Mouse (Mus musculus): ENCODE data around the gene Spock1.

Spock1 gene

DNA sequence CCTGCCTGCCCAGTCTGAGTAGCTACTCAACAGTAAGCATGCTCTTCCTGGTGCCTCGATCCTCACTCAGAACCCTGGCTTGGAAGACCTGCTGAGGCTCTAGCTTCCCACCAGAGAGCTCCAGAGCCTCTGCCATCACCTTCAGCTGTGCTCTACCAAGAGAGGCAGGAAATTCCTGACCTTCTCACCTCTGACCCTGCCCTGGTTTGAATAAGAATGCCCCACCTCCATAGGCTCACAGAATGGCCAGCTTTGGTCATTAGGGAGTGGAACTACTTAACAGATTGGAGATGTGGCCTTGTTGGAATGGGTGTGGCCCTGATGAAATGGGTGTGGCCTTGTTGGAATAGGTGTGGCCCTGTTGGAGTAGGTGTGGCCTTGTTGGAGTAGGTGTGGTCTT lies 174.6 kb downstream of the Spock1 start:
- DNase-seq (ENCODE audit: low spot score in 2 of 2): no peak

DNA sequence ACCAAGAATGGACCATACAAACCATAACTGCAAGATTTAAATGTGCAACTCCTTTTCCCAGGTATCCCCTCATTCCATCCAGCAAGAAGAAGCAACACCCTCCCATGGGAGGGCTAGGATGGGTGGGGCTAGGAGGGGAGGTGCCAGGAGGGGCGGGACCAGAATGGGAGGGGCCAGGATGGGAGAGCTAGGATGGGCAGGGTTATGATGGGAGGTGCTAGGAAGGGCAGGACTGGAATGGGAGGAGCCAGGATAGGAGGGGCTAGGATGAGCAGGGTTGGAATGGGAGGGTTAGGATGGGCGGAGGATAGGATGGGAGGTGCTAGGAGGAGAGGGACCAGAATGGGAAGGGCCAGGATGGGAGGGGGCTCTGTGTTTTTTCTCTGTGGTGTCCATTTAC lies 175.9 kb downstream of the Spock1 start:
- DNase-seq (ENCODE audit: low spot score in 2 of 2): no peak

DNA sequence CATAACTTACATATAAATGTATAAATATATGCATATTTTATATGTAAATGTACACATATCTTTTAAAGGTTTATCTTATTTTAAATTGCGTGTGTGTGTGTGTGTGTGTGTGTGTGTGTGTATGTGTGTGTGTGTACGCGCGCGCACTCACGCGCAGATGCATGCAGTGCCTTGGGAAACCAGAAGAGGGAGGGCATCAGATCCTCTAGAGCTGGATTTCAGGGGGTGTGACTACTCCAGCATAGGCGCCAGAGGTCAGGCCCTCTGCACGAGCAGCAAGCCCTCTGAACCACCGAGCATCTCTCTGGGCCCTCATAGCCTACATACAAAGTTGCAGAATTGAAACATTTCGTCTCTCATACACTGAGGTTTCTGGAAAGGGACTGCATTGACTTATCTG lies 180.4 kb downstream of the Spock1 start:
- no peak for DNase-seq (ENCODE audit: low spot score in 2 of 2)

DNA sequence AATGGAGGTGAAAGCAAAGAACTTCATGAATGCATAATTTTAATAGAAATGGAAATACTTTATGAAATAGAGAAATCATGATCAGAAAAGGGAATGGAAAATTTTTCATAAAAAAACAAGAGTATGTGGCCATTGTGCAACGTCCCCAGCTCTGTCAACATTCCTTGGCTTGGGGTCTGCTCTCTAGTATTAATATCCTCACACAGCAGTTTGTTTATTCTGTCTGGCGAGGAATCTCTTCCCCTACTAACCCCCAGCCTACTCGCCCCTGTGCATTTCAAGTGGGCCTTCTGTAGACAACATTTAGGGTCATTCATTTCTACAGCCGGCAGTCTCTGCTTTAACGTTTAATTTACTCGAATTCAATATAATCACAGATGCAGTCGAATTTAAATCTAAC lies 181.5 kb downstream of the Spock1 start:
- DNase-seq (ENCODE audit: low spot score in 2 of 2): no peak

DNA sequence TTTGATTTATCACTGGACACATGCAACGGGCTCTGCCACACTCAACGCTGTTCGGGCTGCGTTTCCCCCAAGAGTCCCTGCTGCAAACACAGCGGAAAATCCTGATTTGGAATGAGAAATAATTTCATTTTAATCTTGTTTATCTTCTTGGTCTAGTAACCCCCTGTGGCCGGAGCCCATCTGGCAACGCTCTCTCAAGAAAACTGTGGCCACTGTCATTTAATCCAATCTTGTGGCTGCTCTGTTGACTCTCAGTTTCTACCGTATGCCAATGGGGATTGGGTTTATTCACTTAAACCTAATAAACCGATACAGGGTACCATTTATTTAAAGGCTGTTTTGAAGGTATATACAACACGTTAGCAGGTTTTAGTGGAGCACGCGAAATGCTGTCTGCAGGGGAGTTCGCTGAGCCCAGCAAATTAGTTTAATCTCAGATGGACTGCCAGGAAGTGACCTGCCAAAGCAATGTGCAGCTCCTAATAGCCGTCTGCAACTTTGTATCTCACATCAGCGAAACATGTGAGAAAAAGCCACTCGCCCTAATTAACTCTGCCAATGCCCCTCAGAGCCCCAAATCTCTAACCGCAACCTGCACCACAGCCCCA lies 185.7 kb downstream of the Spock1 start:
- no peak for DNase-seq (ENCODE audit: low spot score in 2 of 2)

DNA sequence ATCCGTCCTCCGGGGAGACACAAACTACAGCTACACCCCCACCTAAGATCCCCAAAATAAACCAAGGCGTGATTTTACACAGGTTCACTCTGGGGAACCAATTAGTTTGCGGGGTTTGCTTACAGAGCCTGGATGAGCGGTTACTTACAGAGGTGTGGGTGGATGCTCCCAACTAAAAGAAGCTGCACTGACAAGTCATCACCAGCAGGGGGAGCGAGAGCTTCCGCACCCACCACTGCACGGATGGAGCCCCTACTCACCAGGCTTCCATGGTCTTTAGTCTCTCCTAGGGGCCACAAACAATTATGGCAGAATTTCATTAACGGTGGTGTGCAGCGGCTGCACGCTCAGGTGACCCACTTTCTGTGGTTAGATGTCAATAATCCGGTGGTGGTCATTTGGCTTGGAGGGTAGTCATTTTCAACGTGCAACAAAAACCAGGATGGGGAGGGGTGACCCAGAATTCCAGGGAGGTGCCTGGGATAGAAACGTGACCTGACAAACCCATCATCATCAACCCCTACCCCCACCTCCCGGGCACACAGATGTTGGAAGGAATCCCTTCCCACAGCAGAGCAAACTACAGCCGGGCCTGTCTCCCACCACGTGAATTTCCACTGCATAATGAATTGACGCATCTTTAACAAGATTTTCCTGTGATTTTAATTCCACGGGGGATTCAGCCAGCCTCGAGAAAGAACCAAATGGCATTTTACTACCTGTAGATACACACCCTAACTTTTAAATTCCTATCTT lies 186.4 kb downstream of the Spock1 start:
- DNase-seq (ENCODE audit: low spot score in 2 of 2): no peak

DNA sequence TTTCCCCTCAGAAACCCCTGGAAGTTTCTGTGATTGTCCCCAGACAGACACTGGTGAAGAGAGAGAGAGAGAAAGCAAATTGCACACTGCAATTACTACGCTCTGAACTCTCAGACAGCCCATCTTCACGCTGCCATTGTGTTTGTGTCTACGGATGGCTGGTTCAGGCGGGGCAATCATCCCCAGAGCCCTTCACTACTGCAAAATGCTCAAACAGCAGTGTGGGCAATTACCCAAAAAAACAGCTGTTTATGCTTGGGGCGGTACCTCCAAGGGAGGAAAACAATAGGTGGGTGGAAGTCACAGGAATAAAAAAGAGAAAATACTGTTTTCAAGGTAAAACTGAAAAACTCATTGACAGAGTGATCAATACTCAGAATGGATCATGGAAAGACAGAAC lies 190.0 kb downstream of the Spock1 start:
- no peak for DNase-seq (ENCODE audit: low spot score in 2 of 2)

DNA sequence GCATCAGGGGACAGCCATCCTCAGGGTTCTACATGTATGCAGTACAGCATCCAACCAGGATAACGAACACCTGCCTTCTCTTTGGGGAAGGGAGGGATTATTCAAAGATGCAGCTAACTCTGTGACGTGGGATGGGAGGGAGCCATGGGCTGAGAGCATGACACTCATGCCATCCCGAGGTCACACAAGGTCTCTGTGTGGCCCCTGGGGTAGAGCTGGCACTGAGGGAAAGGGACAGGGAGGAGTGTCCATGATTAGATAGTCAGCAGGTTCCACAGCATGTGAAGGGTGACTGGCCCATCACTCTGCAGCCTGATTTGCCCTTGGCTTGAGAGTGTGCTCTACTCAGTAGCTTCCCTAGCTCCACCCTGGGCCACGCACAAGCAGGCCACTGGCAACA lies 195.2 kb downstream of the Spock1 start:
- DNase-seq (ENCODE audit: low spot score in 2 of 2): no peak

DNA sequence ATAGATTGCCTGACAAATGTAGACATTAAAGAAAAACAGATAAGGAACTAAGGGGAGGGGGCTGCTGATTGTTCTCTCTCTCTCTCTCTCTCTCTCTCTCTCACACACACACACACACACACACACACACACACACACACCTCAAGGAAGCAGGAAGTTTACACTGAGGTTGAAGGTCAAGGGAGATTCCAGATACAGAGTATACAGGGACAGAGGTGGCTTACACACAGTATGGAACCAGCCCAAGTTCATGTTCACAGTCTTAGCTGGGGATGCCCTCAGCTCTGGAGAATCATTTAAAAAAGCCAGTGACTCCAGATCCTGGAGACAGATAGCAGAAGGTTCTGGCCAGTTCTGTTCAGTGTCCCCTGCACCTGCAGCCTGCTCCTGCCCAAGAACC lies 199.7 kb downstream of the Spock1 start:
- no peak for DNase-seq (ENCODE audit: low spot score in 2 of 2)

DNA sequence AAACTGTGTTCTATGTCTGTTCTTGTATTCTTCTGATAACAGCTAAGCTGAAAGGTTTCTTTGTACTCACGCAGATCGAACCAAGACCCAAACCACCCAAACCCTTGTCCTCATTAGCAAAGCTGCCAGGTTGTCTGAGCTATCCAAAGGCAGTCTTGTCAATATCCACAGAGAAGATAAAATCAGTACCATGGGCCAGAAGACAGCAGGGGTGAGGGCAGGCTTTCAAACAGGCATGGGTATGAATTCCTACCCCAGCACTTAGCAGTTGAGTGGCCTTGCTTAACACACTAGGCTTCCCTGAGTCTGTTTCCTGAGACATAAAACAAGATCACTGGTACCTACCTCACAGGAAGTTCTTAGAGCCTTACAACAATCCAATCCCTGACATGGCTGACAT lies 205.2 kb downstream of the Spock1 start:
- no peak for DNase-seq (ENCODE audit: low spot score in 2 of 2)

DNA sequence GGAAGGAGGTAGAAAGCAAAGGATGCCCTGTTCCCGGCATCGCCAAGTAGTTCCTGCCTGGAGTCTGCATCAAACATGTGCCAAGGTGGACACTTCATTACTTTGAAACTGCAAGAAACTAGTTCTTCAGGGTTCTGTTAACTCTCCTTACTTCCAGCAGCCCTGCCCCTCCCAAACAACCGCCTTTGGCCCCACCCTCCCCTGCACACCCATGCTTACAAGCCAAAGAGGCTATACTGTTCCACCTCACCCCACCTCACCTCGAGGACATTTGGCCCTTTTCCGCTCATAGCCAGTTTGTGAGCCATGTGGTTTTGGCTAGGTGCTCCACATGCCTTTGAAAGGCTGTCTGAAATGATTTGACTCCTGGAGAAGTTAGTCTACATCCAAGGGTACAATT lies 211.4 kb downstream of the Spock1 start:
- no peak for DNase-seq (ENCODE audit: low spot score in 2 of 2)

DNA sequence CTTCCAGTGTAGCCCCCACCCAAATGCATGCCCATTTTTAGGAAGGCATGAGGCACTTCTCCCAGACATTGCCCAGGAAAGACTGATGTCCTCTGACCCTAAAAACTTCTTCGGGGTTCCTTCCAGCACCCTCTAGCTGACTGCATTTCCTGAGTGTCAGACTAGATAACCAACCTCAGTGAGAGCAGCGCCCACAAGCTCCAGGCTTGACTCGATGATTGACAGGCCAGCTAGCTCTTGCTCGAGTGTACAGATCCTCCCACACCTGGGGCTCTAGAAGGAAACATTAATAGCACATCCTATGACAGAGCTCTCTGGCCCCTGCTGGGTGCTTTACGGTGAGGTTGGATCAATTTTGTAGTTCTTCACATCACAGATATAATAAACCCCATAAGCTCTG lies 219.2 kb downstream of the Spock1 start:
- no peak for DNase-seq (ENCODE audit: low spot score in 2 of 2)

DNA sequence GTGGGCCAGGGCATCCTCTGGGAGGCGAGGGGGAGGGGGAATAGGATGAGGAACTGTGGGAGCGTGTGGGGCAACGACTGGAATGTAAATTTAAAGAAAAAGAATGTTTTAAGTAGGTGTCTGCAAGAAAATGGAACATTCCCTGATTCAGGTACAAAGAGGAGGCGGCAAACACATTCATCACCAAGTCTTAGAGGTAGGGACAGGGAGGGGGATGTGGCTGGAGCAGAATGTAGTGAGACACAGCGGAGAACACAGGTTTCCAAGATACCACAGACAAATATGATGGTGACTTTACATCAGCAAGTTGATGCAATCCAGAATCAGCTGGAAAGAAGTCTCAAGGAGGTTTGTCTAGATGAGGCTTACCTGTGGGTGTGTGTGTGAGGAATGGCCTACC lies 221.7 kb downstream of the Spock1 start:
- no peak for DNase-seq (ENCODE audit: low spot score in 2 of 2)

DNA sequence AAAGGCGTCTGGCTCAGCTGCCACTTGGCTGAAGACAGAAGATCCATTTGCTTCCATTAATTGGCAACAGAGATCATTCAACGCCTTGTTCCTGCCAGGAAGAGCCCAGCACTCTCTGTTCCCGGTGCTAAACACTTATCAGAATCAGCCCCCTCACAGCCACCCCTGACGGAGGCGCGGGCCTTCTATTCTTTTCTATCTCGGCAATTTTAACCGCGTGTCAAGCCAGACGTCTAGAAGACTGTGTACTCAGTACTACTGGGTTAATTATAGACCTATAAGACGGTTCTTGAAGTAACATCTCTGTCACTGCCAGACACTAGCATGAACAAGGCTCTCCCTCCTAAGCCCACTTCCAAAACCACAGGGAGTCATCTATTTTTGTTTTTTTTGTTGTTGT lies 222.9 kb downstream of the Spock1 start:
- no peak for DNase-seq (ENCODE audit: low spot score in 2 of 2)

DNA sequence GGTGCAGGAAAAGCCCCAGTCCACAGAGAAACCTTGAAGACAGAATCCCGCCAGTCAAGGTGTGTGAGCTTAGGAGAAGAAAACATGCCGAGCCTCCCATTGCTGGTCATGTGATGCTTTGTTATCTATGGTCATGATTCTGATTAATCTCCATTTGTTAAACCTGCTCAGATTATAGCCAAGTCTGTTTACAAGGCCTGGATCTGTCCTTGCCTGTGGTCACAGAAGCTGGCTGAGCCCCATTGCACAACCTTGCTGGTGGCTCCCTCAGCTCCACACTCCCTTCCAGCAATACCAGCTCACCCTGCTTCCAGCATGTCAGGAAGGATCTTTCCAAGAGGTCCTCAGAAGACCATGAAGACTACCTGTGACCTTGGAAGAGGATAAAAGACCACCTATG lies 228.5 kb downstream of the Spock1 start:
- no peak for DNase-seq (ENCODE audit: low spot score in 2 of 2)

DNA sequence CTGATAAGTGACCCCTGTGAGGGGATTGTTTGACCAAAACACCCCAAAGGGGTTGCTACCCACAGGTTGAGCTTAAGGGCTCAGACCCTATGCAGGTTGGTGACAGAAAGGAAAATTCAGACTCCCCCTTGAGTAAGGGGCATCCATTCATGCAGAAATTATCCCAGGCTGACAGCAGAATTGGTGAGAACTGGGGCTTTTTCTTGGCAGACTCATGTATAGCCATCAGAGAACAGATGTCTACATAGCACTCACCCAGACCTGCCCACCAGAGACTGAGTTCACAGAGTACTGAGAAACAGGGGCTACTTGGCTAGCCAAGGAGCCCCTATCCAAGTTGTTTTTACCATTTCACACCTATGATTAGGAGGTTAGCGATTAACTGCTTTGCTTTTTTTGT lies 231.3 kb downstream of the Spock1 start:
- no peak for DNase-seq (ENCODE audit: low spot score in 2 of 2)

DNA sequence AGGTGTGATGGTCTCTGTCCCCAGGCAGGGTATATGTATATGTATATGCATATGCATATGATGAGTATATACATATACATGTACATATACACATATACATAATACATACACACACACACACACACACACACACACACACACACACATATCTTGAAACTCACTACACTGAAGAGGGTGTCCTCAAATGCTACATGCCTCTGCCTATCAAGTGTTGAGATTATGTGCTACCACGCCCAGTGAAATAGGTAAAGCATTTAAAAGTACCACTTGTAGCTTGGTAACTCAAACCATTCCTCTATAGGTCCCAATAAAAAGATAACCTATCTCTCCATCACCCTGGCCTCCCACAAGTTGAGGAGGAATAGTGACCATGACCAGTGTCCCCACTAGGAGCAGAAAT lies 234.7 kb downstream of the Spock1 start:
- no peak for DNase-seq (ENCODE audit: low spot score in 2 of 2)

DNA sequence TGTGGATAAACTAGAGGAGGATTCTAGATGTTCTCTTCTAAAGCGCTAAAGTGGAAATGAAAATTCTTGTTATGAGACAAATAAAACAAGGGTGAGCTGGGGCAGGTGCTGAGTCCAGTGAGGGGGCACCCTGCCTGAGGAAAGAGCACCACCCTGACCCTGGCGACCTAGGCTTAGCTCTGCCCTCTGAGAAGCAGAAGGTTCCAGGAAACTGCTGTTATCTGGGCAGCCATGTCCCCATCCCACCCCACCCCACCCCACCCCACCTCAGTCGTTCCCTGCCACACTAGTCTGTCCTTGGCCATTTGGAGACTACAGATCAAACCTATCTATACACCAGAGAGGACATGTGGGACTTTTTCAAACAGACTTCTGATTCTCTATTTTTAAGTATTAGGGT lies 235.4 kb downstream of the Spock1 start:
- no peak for DNase-seq (ENCODE audit: low spot score in 2 of 2)

DNA sequence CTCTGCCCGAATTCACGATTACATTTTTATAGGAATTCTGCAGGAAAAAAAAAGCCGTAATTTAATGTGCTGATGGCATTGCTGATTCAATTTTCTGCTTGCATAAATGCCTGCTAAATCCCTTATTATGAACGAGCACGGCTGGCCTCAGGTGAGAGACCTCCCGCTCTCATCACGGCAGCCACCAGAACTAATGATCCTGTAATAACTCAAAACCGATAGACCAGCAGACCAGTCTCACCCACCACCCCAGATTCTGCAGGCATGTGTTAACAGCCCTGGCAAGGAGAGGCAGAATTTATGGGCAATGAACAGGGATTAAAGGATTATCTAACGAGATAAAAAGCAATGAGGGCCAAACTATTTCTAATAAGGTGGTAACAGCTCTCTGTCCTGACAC lies 236.2 kb downstream of the Spock1 start:
- no peak for DNase-seq (ENCODE audit: low spot score in 2 of 2)

DNA sequence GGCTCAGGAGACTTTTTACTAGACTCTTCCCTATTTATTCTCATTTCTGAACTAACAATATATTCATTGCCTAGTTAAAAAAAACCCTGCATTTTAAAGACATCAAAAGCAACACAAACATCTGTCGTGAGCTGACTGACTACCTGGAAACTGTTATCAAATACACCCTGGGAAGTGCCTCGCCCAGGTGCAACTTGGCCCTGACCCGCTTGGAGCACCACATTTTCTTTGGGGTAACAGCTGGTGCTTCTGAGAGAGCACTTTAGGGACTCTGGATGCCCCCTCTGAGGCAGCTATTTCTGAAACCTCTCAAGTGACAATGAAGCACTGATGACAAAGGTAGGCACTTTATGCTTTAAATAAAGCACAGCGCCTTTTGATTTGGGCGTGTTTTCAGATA lies 236.8 kb downstream of the Spock1 start:
- no peak for DNase-seq (ENCODE audit: low spot score in 2 of 2)

DNA sequence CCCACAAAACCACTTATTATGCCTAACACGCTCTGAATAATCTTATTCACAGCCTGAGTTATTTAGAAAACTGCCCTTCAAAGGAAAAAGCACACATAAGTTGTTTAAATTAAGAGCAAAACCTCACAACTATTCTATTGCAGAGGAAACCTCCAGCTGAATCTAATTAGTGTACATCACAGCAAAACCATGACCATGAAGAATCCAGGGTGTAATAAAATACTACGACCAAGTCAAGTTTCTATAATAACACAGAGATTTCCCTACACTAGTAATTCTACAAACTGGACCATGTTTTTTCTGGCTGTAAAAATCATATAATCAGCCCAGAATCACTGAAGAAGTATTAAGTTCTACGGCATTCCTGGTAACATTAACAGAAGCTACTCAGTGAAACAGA lies 240.5 kb downstream of the Spock1 start:
- DNase-seq (ENCODE audit: low spot score in 2 of 2): no peak

DNA sequence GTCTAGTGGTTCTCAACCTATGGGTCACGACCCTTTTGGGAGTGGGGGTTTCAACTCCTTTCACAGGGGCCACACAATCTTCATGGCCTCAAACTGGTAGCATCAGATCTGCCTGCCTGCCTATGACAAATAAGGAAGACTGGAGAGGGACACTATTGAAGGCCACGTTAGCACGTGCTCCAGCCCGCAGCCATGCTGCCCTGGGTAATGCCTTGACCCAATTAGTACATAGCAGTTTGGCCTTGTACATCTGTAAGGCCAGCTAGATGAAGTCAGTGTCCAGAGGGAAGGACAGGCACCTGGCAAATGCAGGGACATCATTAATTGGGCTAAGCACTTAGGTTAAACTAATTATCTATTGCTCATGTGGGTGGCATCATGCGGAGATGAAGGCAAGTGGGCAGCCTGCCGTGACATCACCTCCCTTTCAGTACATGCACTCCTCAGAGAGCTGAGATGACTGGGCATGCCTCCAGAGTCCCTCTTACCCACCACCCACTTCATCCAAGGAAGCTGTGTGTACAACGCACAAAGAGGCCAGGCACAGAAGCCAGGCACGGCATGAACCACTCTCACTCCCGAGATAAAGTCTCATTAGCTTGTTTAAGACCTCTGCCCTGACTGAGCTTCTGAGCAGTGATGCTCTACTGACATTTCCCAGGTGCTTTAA lies 241.8 kb downstream of the Spock1 start:
- no peak for DNase-seq (ENCODE audit: low spot score in 2 of 2)

DNA sequence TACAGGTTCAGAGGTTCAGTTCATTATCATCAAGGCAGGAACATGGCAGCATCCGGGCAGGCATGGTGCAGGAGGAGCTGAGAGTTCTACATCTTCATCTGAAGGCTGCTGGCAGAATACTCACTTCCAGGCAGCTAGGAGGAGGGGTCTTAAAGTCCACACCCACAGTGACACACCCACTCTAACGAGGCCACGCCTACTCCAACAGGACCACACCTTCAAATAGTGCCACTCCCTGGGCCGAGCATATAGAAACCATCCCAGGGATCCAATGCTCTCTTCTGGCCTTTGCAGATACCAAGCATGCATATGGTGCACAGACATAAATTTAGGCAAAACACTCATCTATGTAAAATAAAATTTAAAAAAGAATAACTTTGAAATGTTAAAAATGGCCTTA lies 245.6 kb downstream of the Spock1 start:
- DNase-seq (ENCODE audit: low spot score in 2 of 2): no peak

Measured in spleen, postnatal 4 days (tissue).